Mouse (Mus musculus): ENCODE results near the gene Tmem104. TPM values are rescaled to one million over a fixed set of nuclear protein-coding genes. Genes with fewer than 3 reads are reported as not detected.

The Tmem104 gene
- polyA plus RNA-seq, 1 experiment from 2014 or later = 6.5 TPM

GRCm38 (mm10) chr11:115233526-115234290 is 46.4 kb downstream of the Tmem104 start:
- Histone ChIP-seq H3K4me3 (ENCODE audit: control insufficient read depth in 1 of 2, insufficient read depth in 1 of 2, low read depth in 1 of 2, low read length in 2 of 2) (no peak overlapping the region), H3K4me2 (ENCODE audit: low read length) (no peak overlapping the region), H3K27ac (replicated peaks in 1 of 2; ENCODE audit: control insufficient read depth in 1 of 2, insufficient read depth in 1 of 2, low read depth in 2 of 2, low read length in 2 of 2) (no peak overlapping the region), H3K4me1 (ENCODE audit: control insufficient read depth in 2 of 2, insufficient read depth in 2 of 2, low read length in 2 of 2) (peaks cover 26 to 32% of the 10 kb centered on the region in 2 experiments), H3K36me3 (ENCODE audit: control insufficient read depth, insufficient read depth, low read length) (no peaks in the 10 kb centered on the region), H3K9ac (ENCODE audit: low read length) (no peak overlapping the region), H3K9me3 (ENCODE audit: control insufficient read depth, low read length) (no peaks in the 10 kb centered on the region), H3K27me3 (ENCODE audit: control insufficient read depth, insufficient read depth, low read length) (0 out of 2 replicates have a peak, but pooled peaks cover 7% of the 10 kb centered on the region)
- WGBS = 73% methylated on average over 20 of the region's 20 CpGs
- no peak for ATAC-seq (ENCODE audit: insufficient number of reproducible peaks, insufficient read depth, low FRiP score, low read depth)

GRCm38 (mm10) chr11:115234320-115235044 is 47.2 kb downstream of the Tmem104 start:
- Histone ChIP-seq H3K36me3 (ENCODE audit: control insufficient read depth, insufficient read depth, low read length) (no peaks in the 10 kb centered on the region), H3K4me1 (ENCODE audit: control insufficient read depth in 2 of 2, insufficient read depth in 2 of 2, low read length in 2 of 2) (peaks cover 20 to 25% of the 10 kb centered on the region in 2 experiments), H3K27me3 (ENCODE audit: control insufficient read depth, insufficient read depth, low read length) (0 out of 2 replicates have a peak, but pooled peaks cover 7% of the 10 kb centered on the region), H3K9me3 (ENCODE audit: control insufficient read depth, low read length) (no peaks in the 10 kb centered on the region), H3K27ac (replicated peaks in 1 of 2; ENCODE audit: control insufficient read depth in 1 of 2, insufficient read depth in 1 of 2, low read depth in 2 of 2, low read length in 2 of 2) (no peak overlapping the region), H3K9ac (ENCODE audit: low read length) (no peak overlapping the region), H3K4me3 (ENCODE audit: control insufficient read depth in 1 of 2, insufficient read depth in 1 of 2, low read depth in 1 of 2, low read length in 2 of 2) (no peak overlapping the region), H3K4me2 (ENCODE audit: low read length) (no peak overlapping the region)
- ATAC-seq (ENCODE audit: insufficient number of reproducible peaks, insufficient read depth, low FRiP score, low read depth) = no peak
- 55% methylated on average over 15 of the region's 15 CpGs for WGBS

GRCm38 (mm10) chr11:115236570-115236969 is 49.3 kb downstream of the Tmem104 start:
- Histone ChIP-seq H3K27me3 (ENCODE audit: control insufficient read depth, insufficient read depth, low read length) (0 out of 2 replicates have a peak, but pooled peaks cover 7% of the 10 kb centered on the region), H3K27ac (replicated peaks in 1 of 2; ENCODE audit: control insufficient read depth in 1 of 2, insufficient read depth in 1 of 2, low read depth in 2 of 2, low read length in 2 of 2) (no peak overlapping the region), H3K4me3 (ENCODE audit: control insufficient read depth in 1 of 2, insufficient read depth in 1 of 2, low read depth in 1 of 2, low read length in 2 of 2) (no peak overlapping the region)

GRCm38 (mm10) chr11:115241402-115241801 is 54.1 kb downstream of the Tmem104 start:
- Histone ChIP-seq H3K9ac (ENCODE audit: low read length) (no peak overlapping the region), H3K27me3 (ENCODE audit: control insufficient read depth, insufficient read depth, low read length) (peaks cover 6% of the 10 kb centered on the region; the same call in 1 of the 2 replicates), H3K36me3 (ENCODE audit: control insufficient read depth, insufficient read depth, low read length) (peaks cover 13% of the 10 kb centered on the region), H3K9me3 (ENCODE audit: control insufficient read depth, low read length) (no peaks in the 10 kb centered on the region), H3K4me3 (ENCODE audit: control insufficient read depth in 1 of 2, insufficient read depth in 1 of 2, low read depth in 1 of 2, low read length in 2 of 2) (no peak overlapping the region), H3K27ac (replicated peaks in 1 of 2; ENCODE audit: control insufficient read depth in 1 of 2, insufficient read depth in 1 of 2, low read depth in 2 of 2, low read length in 2 of 2) (no peak overlapping the region), H3K4me2 (ENCODE audit: low read length) (no peak overlapping the region), H3K4me1 (ENCODE audit: control insufficient read depth in 2 of 2, insufficient read depth in 2 of 2, low read length in 2 of 2) (peaks cover 2 to 3% of the 10 kb centered on the region in 2 experiments)
- no peak for ATAC-seq (ENCODE audit: insufficient number of reproducible peaks, insufficient read depth, low FRiP score, low read depth)
- WGBS = 90% methylated on average over 11 of the region's 11 CpGs

More at GRCm38 (mm10) chr11:115236570-115236969, 49.3 kb downstream of the Tmem104 start:
- Histone ChIP-seq H3K4me2 (ENCODE audit: low read length) (no peak overlapping the region), H3K36me3 (ENCODE audit: control insufficient read depth, insufficient read depth, low read length) (0 out of 2 replicates have a peak, but pooled peaks cover 2% of the 10 kb centered on the region), H3K9ac (ENCODE audit: low read length) (no peak overlapping the region), H3K9me3 (ENCODE audit: control insufficient read depth, low read length) (no peaks in the 10 kb centered on the region), H3K4me1 (ENCODE audit: control insufficient read depth in 2 of 2, insufficient read depth in 2 of 2, low read length in 2 of 2) (peaks cover 14% of the 10 kb centered on the region in 2 experiments)
- WGBS = 36% methylated on average over 5 of the region's 5 CpGs
- ATAC-seq (ENCODE audit: insufficient number of reproducible peaks, insufficient read depth, low FRiP score, low read depth) = no peak

- H3K4me2 ChIP-seq (ENCODE audit: low read length) = no peak overlapping the region
- no peak for ATAC-seq (ENCODE audit: insufficient number of reproducible peaks, insufficient read depth, low FRiP score, low read depth)
- 83% methylated on average over 3 of the region's 3 CpGs for WGBS
- H3K4me1 ChIP-seq (ENCODE audit: control insufficient read depth in 2 of 2, insufficient read depth in 2 of 2, low read length in 2 of 2) = peaks cover 0 to 11% of the 10 kb centered on the region in 2 experiments; a peak in 2 of 4 replicates
- peaks cover 16% of the 10 kb centered on the region; the same call in 1 of the 2 replicates for H3K27me3 ChIP-seq (ENCODE audit: control insufficient read depth, insufficient read depth, low read length)
- peaks cover 13% of the 10 kb centered on the region for H3K36me3 ChIP-seq (ENCODE audit: control insufficient read depth, insufficient read depth, low read length)
- H3K27ac ChIP-seq (replicated peaks in 1 of 2; ENCODE audit: control insufficient read depth in 1 of 2, insufficient read depth in 1 of 2, low read depth in 2 of 2, low read length in 2 of 2) = no peak overlapping the region
- H3K9me3 ChIP-seq (ENCODE audit: control insufficient read depth, low read length) = no peaks in the 10 kb centered on the region
- no peak overlapping the region for H3K9ac ChIP-seq (ENCODE audit: low read length)
- no peak overlapping the region for H3K4me3 ChIP-seq (ENCODE audit: control insufficient read depth in 1 of 2, insufficient read depth in 1 of 2, low read depth in 1 of 2, low read length in 2 of 2)
Observed at GRCm38 (mm10) chr11:115242746-115243145, 55.5 kb downstream of the Tmem104 start.

- peaks cover 26% of the 10 kb centered on the region for H3K27me3 ChIP-seq (ENCODE audit: control insufficient read depth, insufficient read depth, low read length)
- H3K4me3 ChIP-seq (ENCODE audit: control insufficient read depth in 1 of 2, insufficient read depth in 1 of 2, low read depth in 1 of 2, low read length in 2 of 2) = no peak overlapping the region
- WGBS = 76% methylated on average over 12 of the region's 12 CpGs
- no peak overlapping the region for H3K9ac ChIP-seq (ENCODE audit: low read length)
- H3K9me3 ChIP-seq (ENCODE audit: control insufficient read depth, low read length) = no peaks in the 10 kb centered on the region
- H3K36me3 ChIP-seq (ENCODE audit: control insufficient read depth, insufficient read depth, low read length) = peaks cover 13% of the 10 kb centered on the region
- H3K4me1 ChIP-seq (ENCODE audit: control insufficient read depth in 2 of 2, insufficient read depth in 2 of 2, low read length in 2 of 2) = peaks cover 0 to 13% of the 10 kb centered on the region in 2 experiments; a peak in 2 of 4 replicates
- no peak overlapping the region for H3K27ac ChIP-seq (replicated peaks in 1 of 2; ENCODE audit: control insufficient read depth in 1 of 2, insufficient read depth in 1 of 2, low read depth in 2 of 2, low read length in 2 of 2)
- no peak for ATAC-seq (ENCODE audit: insufficient number of reproducible peaks, insufficient read depth, low FRiP score, low read depth)
- H3K4me2 ChIP-seq (ENCODE audit: low read length) = no peak overlapping the region
Observed at GRCm38 (mm10) chr11:115243783-115244182, 56.5 kb downstream of the Tmem104 start.

GRCm38 (mm10) chr11:115244840-115245239 is 57.6 kb downstream of the Tmem104 start:
- peaks cover 37% of the 10 kb centered on the region for H3K27me3 ChIP-seq (ENCODE audit: control insufficient read depth, insufficient read depth, low read length)
- H3K36me3 ChIP-seq (ENCODE audit: control insufficient read depth, insufficient read depth, low read length) = peaks cover 13% of the 10 kb centered on the region
- H3K4me2 ChIP-seq (ENCODE audit: low read length) = no peak overlapping the region
- H3K4me3 ChIP-seq (ENCODE audit: control insufficient read depth in 1 of 2, insufficient read depth in 1 of 2, low read depth in 1 of 2, low read length in 2 of 2) = no peak overlapping the region
- no peaks in the 10 kb centered on the region for H3K9me3 ChIP-seq (ENCODE audit: control insufficient read depth, low read length)
- 88% methylated on average over 8 of the region's 8 CpGs for WGBS
- ATAC-seq (ENCODE audit: insufficient number of reproducible peaks, insufficient read depth, low FRiP score, low read depth) = no peak
- peaks cover 0 to 16% of the 10 kb centered on the region in 2 experiments; a peak in 3 of 4 replicates for H3K4me1 ChIP-seq (ENCODE audit: control insufficient read depth in 2 of 2, insufficient read depth in 2 of 2, low read length in 2 of 2)
- no peak overlapping the region for H3K9ac ChIP-seq (ENCODE audit: low read length)
- H3K27ac ChIP-seq (replicated peaks in 1 of 2; ENCODE audit: control insufficient read depth in 1 of 2, insufficient read depth in 1 of 2, low read depth in 2 of 2, low read length in 2 of 2) = no peak overlapping the region
